Mouse (Mus musculus) cerebellum, adult 9-11 months (tissue): ENCODE data around the gene Serp2.

ENCODE experiments used
- DNase-seq: peaks from one replicate; pipeline ENCODE4 v3.0.0; 2022

Serp2 gene

GRCm38 (mm10) chr14:76526467-76526866, 30.2 kb downstream of the Serp2 start:
- DNase-seq: no peak

GRCm38 (mm10) chr14:76523344-76523743, 33.3 kb downstream of the Serp2 start:
- no peak for DNase-seq

GRCm38 (mm10) chr14:76521308-76521707, 35.4 kb downstream of the Serp2 start:
- no peak for DNase-seq

GRCm38 (mm10) chr14:76520606-76521005, 36.1 kb downstream of the Serp2 start:
- DNase-seq: no peak

GRCm38 (mm10) chr14:76518217-76518616, 38.5 kb downstream of the Serp2 start:
- DNase-seq: no peak

- DNase-seq: no peak
These were observed 41.1 kb downstream of the Serp2 start for GRCm38 (mm10) chr14:76515620-76516019.

GRCm38 (mm10) chr14:76514050-76514585, 42.6 kb downstream of the Serp2 start:
- no peak for DNase-seq

- DNase-seq: no peak
These were observed 43.2 kb downstream of the Serp2 start for GRCm38 (mm10) chr14:76513395-76514049.

GRCm38 (mm10) chr14:76511971-76512370, 44.7 kb downstream of the Serp2 start:
- no peak for DNase-seq

GRCm38 (mm10) chr14:76508701-76509100, 48.0 kb downstream of the Serp2 start:
- no peak for DNase-seq

- DNase-seq: no peak
These were observed 48.7 kb downstream of the Serp2 start for GRCm38 (mm10) chr14:76507804-76508500.

- no peak for DNase-seq
These were observed 49.3 kb downstream of the Serp2 start for GRCm38 (mm10) chr14:76507357-76507756.

GRCm38 (mm10) chr14:76506425-76507205, 50.1 kb downstream of the Serp2 start:
- peak; percentile 63 for DNase-seq

- DNase-seq: peak; percentile 94
These were observed 51.1 kb downstream of the Serp2 start for GRCm38 (mm10) chr14:76505439-76506220.

- DNase-seq: no peak
These were observed 51.6 kb downstream of the Serp2 start for GRCm38 (mm10) chr14:76505101-76505438.

GRCm38 (mm10) chr14:76504121-76504737, 52.5 kb downstream of the Serp2 start:
- peak; percentile 96 for DNase-seq

- peak; percentile 47 for DNase-seq
These were observed 53.3 kb downstream of the Serp2 start for GRCm38 (mm10) chr14:76503231-76503851.

GRCm38 (mm10) chr14:76500036-76500435, 56.7 kb downstream of the Serp2 start:
- no peak for DNase-seq

GRCm38 (mm10) chr14:76499492-76499891, 57.2 kb downstream of the Serp2 start:
- no peak for DNase-seq

- no peak for DNase-seq
These were observed 58.5 kb downstream of the Serp2 start for GRCm38 (mm10) chr14:76498210-76498609.

GRCm38 (mm10) chr14:76497187-76497586, 59.5 kb downstream of the Serp2 start:
- DNase-seq: no peak

- no peak for DNase-seq
These were observed 61.7 kb downstream of the Serp2 start for GRCm38 (mm10) chr14:76495022-76495421.
